Mouse (Mus musculus) layer of hippocampus, postnatal 10 days (tissue): ENCODE results near the gene Hltf. TPM values are rescaled to one million over a fixed set of nuclear protein-coding genes. Genes with fewer than 3 reads are reported as not detected.
"Not testable (repeated sequence)": the region's sequence is repeated elsewhere in the genome, so short reads cannot be mapped to it uniquely, and the experiment has no call there.

Experiments
- DNase-seq, 2 experiments: peaks; one replicate each; pipeline ENCODE4 v3.0.0; 2021; ENCODE audit warnings: low spot score in 2 of 2
- total RNA-seq, 2 experiments: library from RNA; stranded (reverse); gene quantifications; 2 replicates each; pipeline ENCODE4 v1.2.3; 2021

Gene Hltf
- total RNA-seq, 2 experiments from 2014 or later: 13.8 to 17.4 TPM

GRCm38 (mm10) chr3:20103830-20104229 is 46.2 kb downstream of the Hltf start:
- no peak for DNase-seq

GRCm38 (mm10) chr3:20104318-20104717 is 46.7 kb downstream of the Hltf start:
- no peak for DNase-seq

- DNase-seq: no peak
Measured at GRCm38 (mm10) chr3:20104776-20105175, 47.2 kb downstream of the Hltf start.

GRCm38 (mm10) chr3:20108881-20109280 is 51.3 kb downstream of the Hltf start:
- no peak for DNase-seq

- DNase-seq: no peak
Measured at GRCm38 (mm10) chr3:20111913-20112312, 54.3 kb downstream of the Hltf start.

- no peak for DNase-seq
Measured at GRCm38 (mm10) chr3:20119044-20119591, 61.5 kb downstream of the Hltf start.

- DNase-seq: no peak
Measured at GRCm38 (mm10) chr3:20119686-20120244, 62.2 kb downstream of the Hltf start.

GRCm38 (mm10) chr3:20121582-20121981 is 64.0 kb downstream of the Hltf start:
- not testable (repeated sequence) for DNase-seq

- no peak for DNase-seq
Measured at GRCm38 (mm10) chr3:20125604-20126003, 68.0 kb downstream of the Hltf start.

GRCm38 (mm10) chr3:20127047-20127595 is 69.5 kb downstream of the Hltf start:
- DNase-seq: no peak

- no peak for DNase-seq
Measured at GRCm38 (mm10) chr3:20129491-20129890, 71.9 kb downstream of the Hltf start.

- DNase-seq: no peak
Measured at GRCm38 (mm10) chr3:20130456-20131349, 73.1 kb downstream of the Hltf start.

- no peak for DNase-seq
Measured at GRCm38 (mm10) chr3:20131350-20131720, 73.7 kb downstream of the Hltf start.

GRCm38 (mm10) chr3:20132731-20133130 is 75.1 kb downstream of the Hltf start:
- no peak for DNase-seq

- no peak for DNase-seq
Measured at GRCm38 (mm10) chr3:20133745-20134144, 76.1 kb downstream of the Hltf start.

GRCm38 (mm10) chr3:20134545-20134944 is 76.9 kb downstream of the Hltf start:
- DNase-seq: no peak

- no peak for DNase-seq
Measured at GRCm38 (mm10) chr3:20136868-20137581, 79.4 kb downstream of the Hltf start.

- DNase-seq: no peak
Measured at GRCm38 (mm10) chr3:20141240-20141639, 83.6 kb downstream of the Hltf start.

- no peak for DNase-seq
Measured at GRCm38 (mm10) chr3:20141679-20142078, 84.1 kb downstream of the Hltf start.

GRCm38 (mm10) chr3:20142101-20142500 is 84.5 kb downstream of the Hltf start:
- no peak for DNase-seq

GRCm38 (mm10) chr3:20142576-20142975 is 85.0 kb downstream of the Hltf start:
- DNase-seq: no peak
